In the genomic region with DNA sequence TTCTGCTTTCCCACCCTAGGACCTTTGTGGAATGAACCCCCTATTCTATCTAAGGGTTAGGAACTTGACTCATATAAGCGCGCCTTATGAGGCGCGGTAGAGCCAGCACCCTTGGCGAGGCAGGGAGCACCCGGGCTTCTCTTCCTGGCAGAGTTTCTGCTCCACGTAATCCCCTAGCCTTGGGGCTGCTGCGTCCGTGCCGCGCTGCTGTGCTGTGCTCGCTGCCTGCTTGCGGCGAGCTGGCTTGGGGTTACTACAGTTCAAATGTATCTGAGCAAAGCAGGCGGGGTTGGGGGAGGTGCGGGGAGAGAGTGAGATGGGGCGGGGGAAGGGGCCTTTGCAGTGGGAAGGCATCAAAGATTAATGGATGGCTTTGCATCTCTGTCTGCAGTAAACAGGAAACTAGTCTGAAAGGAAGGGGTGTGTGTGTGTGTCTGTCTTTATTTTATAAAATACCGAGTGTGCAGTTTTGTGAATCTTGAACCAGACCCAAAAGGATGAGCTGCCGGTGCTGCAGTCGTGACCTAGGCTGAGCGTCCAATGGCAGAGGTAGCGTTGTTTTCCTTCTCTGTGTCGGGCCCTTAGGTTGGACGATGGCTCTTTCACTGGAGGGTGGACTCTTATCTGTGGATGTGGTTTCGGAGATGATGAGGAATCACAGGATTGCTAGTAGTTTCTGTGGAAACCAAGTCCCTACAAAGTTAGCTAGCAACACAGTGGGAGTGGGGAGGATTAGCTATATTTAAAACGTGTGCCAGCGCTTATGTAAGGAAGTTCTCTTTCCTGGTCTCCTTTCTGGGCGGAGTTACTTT, we compare ENCODE assay signal across 8 mouse cellular contexts. TPM values are rescaled to one million over a fixed set of nuclear protein-coding genes. Genes with fewer than 3 reads are reported as not detected.
A peak's percentile ranks its signal among the peaks of the same experiment; 100 is the strongest.
DNase-seq lines count a peak whose midpoint lies in the region; ATAC-seq and TF ChIP-seq lines count a peak whose summit lies in the region.

No protein-coding gene starts in this region.

- peak overlapping the region; percentile 97 for H3K9ac ChIP-seq in kidney, embryonic 15.5 days

- peak; percentile 87 for ATAC-seq in kidney, embryonic 15.5 days (replicated peaks; ENCODE audit: low FRiP score)
- ATAC-seq in monocyte, adult 5-6 weeks (replicated peaks; ENCODE audit: insufficient number of reproducible peaks, low FRiP score, low TSS enrichment, poor library complexity, severe bottlenecking), result peak; percentile 67

- no peak for TF ChIP-seq CTCF in bone marrow, adult 2 months (IDR thresholded peaks at IDR 0.05; ENCODE audit: control insufficient read depth, insufficient read depth, low read length)
- TF ChIP-seq CTCF in embryonic fibroblast, embryonic 13.5 days (IDR thresholded peaks at IDR 0.05; ENCODE audit: borderline replicate concordance, insufficient read depth, low read length), result no peak

- peaks cover 3% of the 10 kb centered on the region; the same call in 1 of the 2 replicates for H3K4me1 ChIP-seq in bone marrow, adult 2 months (ENCODE audit: control insufficient read depth, insufficient read depth, low read length)
- peaks cover 2% of the 10 kb centered on the region; the same call in 1 of the 2 replicates for H3K4me1 ChIP-seq in embryonic fibroblast, embryonic 13.5 days (ENCODE audit: control insufficient read depth, insufficient read depth, low read length)
- H3K4me1 ChIP-seq in heart, embryonic 10.5 days, result peaks cover 13% of the 10 kb centered on the region
- H3K4me1 ChIP-seq in kidney, embryonic 15.5 days, result peaks cover 29% of the 10 kb centered on the region

- peaks cover 6% of the 10 kb centered on the region for H3K36me3 ChIP-seq in heart, embryonic 10.5 days
- peaks cover 13% of the 10 kb centered on the region for H3K36me3 ChIP-seq in kidney, embryonic 15.5 days

- H3K9me3 ChIP-seq in heart, embryonic 10.5 days, result no peaks in the 10 kb centered on the region
- no peaks in the 10 kb centered on the region for H3K9me3 ChIP-seq in kidney, embryonic 15.5 days (replicated peaks)

- peak; percentile 76 for DNase-seq in 416B (ENCODE audit: low read depth)
- DNase-seq in heart, embryonic 10.5 days (ENCODE audit: low spot score), result peak; percentile 93
- peak; percentile 89 for DNase-seq in liver
- DNase-seq in spleen, postnatal 36 days (ENCODE audit: low spot score in 2 of 2), result peak; percentile 85 to 90

- H3K27ac ChIP-seq in bone marrow, adult 2 months (ENCODE audit: control insufficient read depth, insufficient read depth, low read depth, low read length, poor library complexity), result peak overlapping the region; percentile 80
- peak overlapping the region; percentile 75 for H3K27ac ChIP-seq in embryonic fibroblast, embryonic 13.5 days (ENCODE audit: insufficient read depth, low read length)
- H3K27ac ChIP-seq in heart, embryonic 10.5 days, result peak overlapping the region; percentile 99
- peak overlapping the region; percentile 96 for H3K27ac ChIP-seq in kidney, embryonic 15.5 days

- peak overlapping the region; percentile 84 for H3K4me2 ChIP-seq in kidney, embryonic 15.5 days

- WGBS in bone marrow, adult 2 months, result under 1% methylated on average over 28 of the region's 28 CpGs
- under 1% methylated on average over 28 of the region's 28 CpGs for WGBS in heart, embryonic 10.5 days
- WGBS in kidney, embryonic 15.5 days, result under 1% methylated on average over 28 of the region's 28 CpGs

- peak overlapping the region; percentile 94 for H3K4me3 ChIP-seq in bone marrow, adult 2 months (replicated peaks; ENCODE audit: control insufficient read depth, low read depth, low read length)
- H3K4me3 ChIP-seq in embryonic fibroblast, embryonic 13.5 days (ENCODE audit: insufficient read depth, low read length), result peak overlapping the region; percentile 81
- peak overlapping the region; percentile 95 for H3K4me3 ChIP-seq in heart, embryonic 10.5 days
- peak overlapping the region; percentile 100 for H3K4me3 ChIP-seq in kidney, embryonic 15.5 days (replicated peaks)

- TF ChIP-seq POLR2A in bone marrow, adult 2 months (IDR thresholded peaks at IDR 0.05; ENCODE audit: borderline replicate concordance, control insufficient read depth, low read depth, low read length), result peak; percentile 69; the same call in 1 of the 2 replicates
- TF ChIP-seq POLR2A in embryonic fibroblast, embryonic 13.5 days (IDR thresholded peaks at IDR 0.05; ENCODE audit: low read depth, low read length), result peak; percentile 76

- no peaks in the 10 kb centered on the region for H3K27me3 ChIP-seq in heart, embryonic 10.5 days (ENCODE audit: insufficient read depth, poor library complexity, severe bottlenecking)
- H3K27me3 ChIP-seq in kidney, embryonic 15.5 days, result no peaks in the 10 kb centered on the region

RNA-seq across cellular contexts. Expression of a gene that starts 1.4 kb away (rescaled TPM):
- 35.4 and 48.7 TPM in 2 replicates for polyA plus RNA-seq in bone marrow, adult 2 months (2011; ENCODE audit: insufficient read depth, insufficient read length, low replicate concordance, missing spikeins)
- polyA plus RNA-seq in embryonic fibroblast, embryonic 13.5 days (2011; ENCODE audit: insufficient read length, low read depth, missing spikeins), result 56.8 and 64.8 TPM in 2 replicates
- polyA plus RNA-seq in heart, embryonic 10.5 days (2016; fragmentation: Nextera tagmentation; extraction: Ambion mirVana), result 59.8 and 82.1 TPM in 2 replicates
- polyA plus RNA-seq in kidney, embryonic 15.5 days (2015; fragmentation: Nextera tagmentation; extraction: Ambion mirVana), result 65.2 and 65.3 TPM in 2 replicates
- 56.7 to 93.5 TPM (median 62.8 TPM) in 3 replicates for total RNA-seq in monocyte, adult 5-6 weeks (2017)

RNA-seq across cellular contexts. Expression of a gene that starts 49.9 kb away (rescaled TPM):
- polyA plus RNA-seq in bone marrow, adult 2 months (2011; ENCODE audit: insufficient read depth, insufficient read length, low replicate concordance, missing spikeins), result 42.2 and 52.5 TPM in 2 replicates
- polyA plus RNA-seq in embryonic fibroblast, embryonic 13.5 days (2011; ENCODE audit: insufficient read length, low read depth, missing spikeins), result 53.5 and 75.4 TPM in 2 replicates
- polyA plus RNA-seq in heart, embryonic 10.5 days (2016; fragmentation: Nextera tagmentation; extraction: Ambion mirVana), result 56.8 and 67.8 TPM in 2 replicates
- polyA plus RNA-seq in kidney, embryonic 15.5 days (2015; fragmentation: Nextera tagmentation; extraction: Ambion mirVana), result 58.3 and 60.5 TPM in 2 replicates
- total RNA-seq in monocyte, adult 5-6 weeks (2017), result 50.1 to 70.9 TPM (median 70.8 TPM) in 3 replicates

Comparison
In these comparisons a context has a peak if more than half of its experiments do, and no peak if none do; other contexts are left out.
1. Peak in every context shown above with its lines: DNase-seq, ATAC-seq, H3K4me3 ChIP-seq and H3K27ac ChIP-seq.